Mouse (Mus musculus) ES-Bruce4 (cell line): ENCODE results near the gene Dennd2a. TPM values are rescaled to one million over a fixed set of nuclear protein-coding genes. Genes with fewer than 3 reads are reported as not detected.

ENCODE experiments used
- H3K27ac ChIP-seq: 2 replicates; pipeline ENCODE4 v1.5.1; 2012; ENCODE audit warnings: low read length, inconsistent platforms; ENCODE audit not compliant: insufficient read depth
- H3K27me3 ChIP-seq: 2 replicates; pipeline ENCODE4 v1.6.1; 2012; ENCODE audit warnings: mild to moderate bottlenecking, low read length, inconsistent platforms; ENCODE audit not compliant: control insufficient read depth, poor library complexity, insufficient read depth, severe bottlenecking
- H3K36me3 ChIP-seq: 2 replicates; pipeline ENCODE4 v1.6.1; 2012; ENCODE audit warnings: inconsistent platforms, mild to moderate bottlenecking, low read length, moderate library complexity; ENCODE audit not compliant: control insufficient read depth, poor library complexity, insufficient read depth, severe bottlenecking
- H3K4me1 ChIP-seq: one replicate; pipeline ENCODE4 v1.8.1; 2011; ENCODE audit warnings: low read length; ENCODE audit not compliant: control insufficient read depth, insufficient read depth
- H3K4me3 ChIP-seq: 2 replicates; pipeline ENCODE4 v1.5.1; 2011; ENCODE audit warnings: low read depth, mild to moderate bottlenecking, low read length
- H3K9ac ChIP-seq: 2 replicates; pipeline ENCODE4 v1.6.1; 2012; ENCODE audit warnings: low read depth, mild to moderate bottlenecking, inconsistent platforms; ENCODE audit not compliant: poor library complexity, severe bottlenecking
- H3K9me3 ChIP-seq: replicated peaks from 2 replicates; pipeline ENCODE4 v1.6.1; 2012; ENCODE audit warnings: mild to moderate bottlenecking, low read length, inconsistent platforms; ENCODE audit not compliant: control insufficient read depth, poor library complexity, insufficient read depth, severe bottlenecking
- CTCF ChIP-seq: IDR thresholded peaks from one replicate; pipeline ENCODE4 v1.8.1; 2011; ENCODE audit warnings: low read depth, low read length
- EP300 ChIP-seq: IDR thresholded peaks from 2 replicates; pipeline ENCODE4 v1.6.1; 2011; ENCODE audit warnings: low read depth, low read length; ENCODE audit not compliant: insufficient read depth
- POLR2A ChIP-seq: IDR thresholded peaks from one replicate; pipeline ENCODE4 v1.8.1; 2011; ENCODE audit warnings: low read length; ENCODE audit not compliant: insufficient read depth
- polyA plus RNA-seq: library from polyadenylated mRNA; stranded (reverse); fragments of >200 nt; gene quantifications from 2 replicates; pipeline ENCODE4 v1.2.4, GENCODE M21; 2011; ENCODE audit warnings: low read depth; ENCODE audit not compliant: missing spikeins, insufficient read depth, insufficient read length

Gene Dennd2a
- polyA plus RNA-seq, 1 experiment, result 29.8 TPM

DNA sequence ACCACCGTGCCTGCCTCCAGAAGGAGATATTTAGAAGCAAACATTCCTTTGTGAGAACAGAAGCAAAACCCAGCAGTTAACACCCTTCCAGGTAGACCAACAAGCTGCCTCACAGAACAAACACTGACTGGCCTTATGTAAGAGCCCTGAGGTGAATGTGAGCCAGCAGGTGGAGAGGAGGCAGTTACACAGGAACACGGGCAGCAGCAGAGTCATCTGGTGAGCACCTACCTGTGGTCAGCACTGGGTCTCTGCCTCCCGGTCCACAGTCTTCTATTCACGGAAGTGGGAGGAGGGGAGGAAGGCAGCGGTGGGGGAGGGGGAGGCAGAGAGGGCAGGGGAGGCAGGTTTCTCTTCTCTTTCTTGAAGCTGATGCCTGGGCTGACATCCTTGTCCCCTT lies 35.2 kb downstream of the Dennd2a start:
- Histone ChIP-seq H3K9ac (no peak overlapping the region), H3K9me3 (peaks cover 9% of the 10 kb centered on the region; the same call in 1 of the 2 replicates), H3K27me3 (no peaks in the 10 kb centered on the region), H3K27ac (no peak overlapping the region), H3K36me3 (0 out of 2 replicates have a peak, but pooled peaks cover 2% of the 10 kb centered on the region), H3K4me3 (no peak overlapping the region), H3K4me1 (no peaks in the 10 kb centered on the region)
- TF ChIP-seq POLR2A, result no peak
- no peak for TF ChIP-seq EP300
- TF ChIP-seq CTCF, result no peak

DNA sequence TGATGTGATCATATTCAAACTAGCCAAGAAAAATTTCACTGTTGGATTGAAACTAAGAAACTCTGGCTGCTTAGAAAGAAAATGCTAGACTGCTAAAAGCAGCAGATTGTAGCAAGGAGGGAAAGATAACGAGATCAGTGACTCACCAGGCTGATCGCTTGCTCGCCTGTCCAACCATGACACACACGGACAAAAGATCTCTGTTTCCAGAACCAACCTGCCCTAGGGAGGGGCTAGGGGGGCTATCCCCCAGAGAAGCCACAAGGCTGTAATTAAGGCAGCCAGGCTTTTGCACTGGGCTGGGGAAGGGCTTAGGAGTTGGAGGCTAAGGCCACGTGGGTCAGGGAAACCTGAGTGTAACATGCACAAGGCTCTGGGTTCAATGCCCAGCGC lies 41.9 kb downstream of the Dennd2a start:
- Histone ChIP-seq H3K36me3 (0 out of 2 replicates have a peak, but pooled peaks cover 2% of the 10 kb centered on the region), H3K4me3 (no peak overlapping the region), H3K9me3 (peaks cover 9% of the 10 kb centered on the region; the same call in 1 of the 2 replicates), H3K4me1 (peaks cover 2% of the 10 kb centered on the region), H3K27me3 (no peaks in the 10 kb centered on the region), H3K9ac (no peak overlapping the region), H3K27ac (no peak overlapping the region)
- TF ChIP-seq CTCF, result no peak
- no peak for TF ChIP-seq POLR2A
- no peak for TF ChIP-seq EP300

DNA sequence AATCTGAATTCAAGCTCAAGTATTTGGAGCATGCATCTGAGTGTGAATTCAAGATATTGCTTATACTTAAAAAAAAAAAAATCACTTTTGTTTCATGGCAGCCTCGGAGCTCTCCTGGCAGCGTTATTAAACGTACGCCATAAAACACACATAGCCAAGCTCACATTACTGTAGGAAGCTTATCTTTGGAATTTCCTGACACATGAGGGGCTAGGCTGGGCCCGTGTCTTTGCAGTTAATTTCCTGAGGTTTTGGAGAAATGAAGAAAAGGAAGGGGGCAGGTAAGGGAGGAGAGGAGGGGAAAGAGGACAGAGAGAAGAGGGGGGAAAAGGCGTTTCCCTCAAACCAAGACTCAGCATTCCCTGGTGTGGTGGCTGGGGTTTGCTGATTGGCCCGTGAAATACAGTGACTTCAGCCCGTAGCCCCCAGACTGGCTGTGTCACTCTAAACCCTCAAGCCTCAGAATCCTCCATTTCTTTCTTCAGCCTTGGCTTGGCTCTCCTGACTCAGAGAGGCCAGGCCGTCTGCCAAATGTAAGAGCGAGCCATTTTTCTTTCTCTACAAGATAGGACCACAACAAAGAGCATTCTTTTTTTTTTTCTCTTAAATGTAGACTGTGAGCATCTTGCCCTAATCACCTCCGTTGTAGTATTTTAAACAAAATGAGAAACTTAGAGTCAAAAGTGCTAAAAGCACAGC lies 42.5 kb downstream of the Dennd2a start:
- H3K27ac ChIP-seq, result no peak overlapping the region
- TF ChIP-seq POLR2A (no peak), CTCF (no peak), EP300 (no peak)
- no peak overlapping the region for H3K4me3 ChIP-seq
- no peaks in the 10 kb centered on the region for H3K27me3 ChIP-seq
- peaks cover 7% of the 10 kb centered on the region; the same call in 1 of the 2 replicates for H3K9me3 ChIP-seq
- H3K4me1 ChIP-seq, result peaks cover 2% of the 10 kb centered on the region
- H3K9ac ChIP-seq, result no peak overlapping the region
- H3K36me3 ChIP-seq, result 0 out of 2 replicates have a peak, but pooled peaks cover 2% of the 10 kb centered on the region

DNA sequence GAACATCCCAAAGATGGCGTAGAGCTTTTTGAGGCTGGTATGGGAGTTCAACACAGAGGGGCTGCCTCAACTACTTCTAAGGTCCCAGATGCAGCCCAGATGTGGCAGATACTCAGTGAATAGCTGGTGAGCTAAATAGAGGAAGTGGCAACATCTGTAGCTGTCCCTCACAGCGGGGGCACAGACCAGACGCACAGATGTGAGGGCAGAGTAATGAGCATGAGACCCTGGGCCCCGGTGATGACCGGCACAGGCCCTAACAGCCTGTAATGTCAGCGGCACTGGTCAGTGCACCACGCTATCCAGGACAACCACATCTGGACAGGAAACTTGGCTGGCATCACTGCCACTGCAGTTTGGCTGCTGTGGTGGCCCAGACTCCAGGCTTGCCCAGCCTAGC lies 54.2 kb downstream of the Dennd2a start:
- H3K4me3 ChIP-seq, result no peak overlapping the region
- TF ChIP-seq CTCF (no peak), EP300 (no peak), POLR2A (no peak)
- H3K36me3 ChIP-seq, result no peaks in the 10 kb centered on the region; the same call in 1 of the 2 replicates
- no peak overlapping the region for H3K9ac ChIP-seq
- no peaks in the 10 kb centered on the region for H3K4me1 ChIP-seq
- H3K27me3 ChIP-seq, result no peaks in the 10 kb centered on the region
- no peak overlapping the region for H3K27ac ChIP-seq
- no peaks in the 10 kb centered on the region for H3K9me3 ChIP-seq

DNA sequence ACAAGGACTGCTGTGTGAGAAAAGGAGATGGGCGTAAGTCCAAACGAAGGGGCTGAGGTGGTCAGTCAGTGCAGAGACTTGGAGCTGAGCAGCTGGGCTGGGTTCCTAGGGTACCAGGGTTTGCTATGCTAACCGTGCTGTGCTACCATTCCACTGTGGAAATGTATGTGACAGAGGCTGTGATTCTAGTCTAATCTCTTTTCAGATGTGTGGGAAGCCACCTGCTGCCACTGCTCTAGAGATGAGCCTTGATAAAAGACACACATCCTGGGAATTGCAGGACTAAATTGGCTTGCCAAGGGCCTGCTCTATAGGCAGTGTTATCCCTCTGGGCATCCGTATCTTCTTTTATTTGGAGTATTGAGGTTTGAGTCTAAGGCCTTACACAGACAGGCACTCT lies 60.5 kb downstream of the Dennd2a start:
- Histone ChIP-seq H3K36me3 (no peaks in the 10 kb centered on the region), H3K27me3 (no peaks in the 10 kb centered on the region), H3K27ac (no peak overlapping the region), H3K4me1 (no peaks in the 10 kb centered on the region), H3K9ac (no peak overlapping the region), H3K9me3 (no peaks in the 10 kb centered on the region), H3K4me3 (no peak overlapping the region)
- TF ChIP-seq POLR2A (no peak), CTCF (no peak), EP300 (no peak)

DNA sequence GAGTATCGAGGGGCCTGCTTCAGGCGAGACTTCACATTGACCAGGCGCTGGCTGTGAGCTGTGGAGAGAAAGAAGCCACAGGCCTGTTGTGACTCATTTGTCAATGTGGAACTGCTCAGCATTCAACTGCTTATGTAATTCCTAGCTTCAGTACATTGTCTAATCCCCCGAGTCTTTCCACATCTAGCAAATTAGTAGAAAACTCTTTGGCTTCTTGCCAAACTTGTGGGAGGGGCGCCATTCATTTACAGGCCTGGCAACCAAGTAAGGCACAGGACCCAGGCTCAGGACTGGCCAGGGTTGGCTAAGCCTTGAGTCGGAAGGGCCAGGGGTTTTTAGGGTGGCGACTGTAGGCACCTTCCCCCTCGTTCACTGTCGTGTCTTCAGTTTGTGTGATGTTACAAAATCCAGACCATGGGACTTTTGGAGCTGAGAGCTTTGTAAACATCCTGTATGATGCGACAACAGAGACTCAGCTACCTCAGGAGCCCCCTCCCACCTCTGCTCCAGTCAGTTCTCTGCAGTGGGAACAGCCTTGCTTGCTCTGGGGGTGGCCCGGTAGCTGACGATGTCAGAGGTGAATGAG lies 64.4 kb downstream of the Dennd2a start:
- H3K27me3 ChIP-seq, result no peaks in the 10 kb centered on the region
- no peaks in the 10 kb centered on the region for H3K9me3 ChIP-seq
- H3K36me3 ChIP-seq, result peaks cover 5% of the 10 kb centered on the region
- no peak overlapping the region for H3K27ac ChIP-seq
- no peak overlapping the region for H3K9ac ChIP-seq
- H3K4me3 ChIP-seq, result no peak overlapping the region
- TF ChIP-seq CTCF (no peak), POLR2A (no peak), EP300 (no peak)
- H3K4me1 ChIP-seq, result no peaks in the 10 kb centered on the region
